Mouse (Mus musculus): ENCODE results near the gene Wdr81.

DNA sequence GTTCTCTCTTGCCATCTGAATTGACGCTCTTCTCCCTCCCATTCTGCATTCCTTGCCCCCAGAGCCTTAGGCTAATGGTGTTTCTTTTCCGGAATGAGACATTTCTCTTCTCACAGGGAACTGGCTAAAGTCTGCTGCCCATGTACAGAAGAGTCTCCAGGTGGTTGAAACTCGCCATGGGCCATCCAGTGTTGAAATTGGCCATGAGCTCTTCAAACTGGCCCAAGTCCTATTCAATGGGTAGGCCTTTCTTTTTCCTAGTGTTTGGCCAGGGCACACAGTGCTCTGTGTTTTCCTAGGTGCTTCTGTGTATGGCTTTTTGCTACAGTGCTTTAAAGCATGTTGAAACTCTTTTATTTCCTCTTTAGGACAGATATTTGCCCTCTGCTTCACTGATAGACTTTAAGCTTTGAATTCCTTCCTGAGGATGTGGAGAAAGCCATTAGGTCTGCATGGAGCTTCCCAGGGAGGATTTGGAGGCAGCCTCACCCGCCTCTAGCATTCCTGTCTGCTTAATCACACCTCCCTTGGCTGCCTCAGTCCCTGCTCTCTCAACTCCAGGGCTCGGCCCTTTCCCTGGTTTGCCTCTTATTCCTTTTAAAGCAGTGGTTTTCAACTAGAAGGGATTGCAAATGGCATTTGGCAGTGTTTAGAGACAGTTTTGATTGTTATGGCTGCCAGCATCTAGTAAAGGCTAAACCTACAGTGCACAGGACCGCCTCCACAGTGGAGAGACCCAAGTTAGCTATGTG lies 51.0 kb downstream of the Wdr81 start:
- TF ChIP-seq CTCF (IDR thresholded peaks at IDR 0.05; ENCODE audit: low read depth, low read length), result no peak
- no peak for TF ChIP-seq POLR2A (IDR thresholded peaks at IDR 0.05; ENCODE audit: extremely low read depth, insufficient read depth, low read length)

Data from liver, adult 2 months (tissue).